Comparison of ENCODE assay signal across 7 mouse cellular contexts in genomic region chr11:95309510-95310006, GRCm38 (mm10). TPM values are rescaled to one million over a fixed set of nuclear protein-coding genes. Genes with fewer than 3 reads are reported as not detected.
DNase-seq lines count a peak whose midpoint lies in the region; ATAC-seq lines count a peak whose summit lies in the region.

No protein-coding gene starts in this region.

- no peaks in the 10 kb centered on the region for H3K9me3 ChIP-seq in intestine, embryonic 16.5 days (ENCODE audit: control insufficient read depth, low read length)
- no peaks in the 10 kb centered on the region for H3K9me3 ChIP-seq in midbrain, embryonic 11.5 days (ENCODE audit: control insufficient read depth, low read length)

- WGBS in intestine, embryonic 16.5 days, result 0% methylated on average over 37 of the region's 37 CpGs
- WGBS in midbrain, embryonic 11.5 days, result under 1% methylated on average over 37 of the region's 37 CpGs

- intact Hi-C loops in left cerebral cortex, postnatal 36 days (cut with DNase I), result loop anchor here (1.0 to 5.0 kb wide), 3 partner anchors 27 to 213 kb away; partner anchors contain the start of gene Slc35b1

- DNase-seq in adrenal gland, adult 8-10 months, result peak; percentile 98
- peak; percentile 95 for DNase-seq in embryo, embryonic 9.5 days (ENCODE audit: extremely low spot score)
- peak; percentile 92 to 96 for DNase-seq in gastrocnemius, postnatal 4 days (ENCODE audit: low spot score in 2 of 2)
- DNase-seq in left cerebral cortex, postnatal 36 days (ENCODE audit: low spot score in 2 of 2), result peak; percentile 97 to 98
- peak; percentile 97 for DNase-seq in midbrain, embryonic 11.5 days (ENCODE audit: low spot score, missing footprints)
- peak; percentile 98 for DNase-seq in skeletal muscle tissue, adult 2 months (ENCODE audit: low read depth, low spot score)

- H3K27ac ChIP-seq in intestine, embryonic 16.5 days (ENCODE audit: low read length), result peak overlapping the region; percentile 99
- peak overlapping the region; percentile 88 for H3K27ac ChIP-seq in midbrain, embryonic 11.5 days (ENCODE audit: low read depth, low read length)

- peak overlapping the region; percentile 100 for H3K9ac ChIP-seq in intestine, embryonic 16.5 days (ENCODE audit: low read depth, low read length)
- peak overlapping the region; percentile 95 for H3K9ac ChIP-seq in midbrain, embryonic 11.5 days (ENCODE audit: low read length)

- peak; percentile 95 for ATAC-seq in intestine, embryonic 16.5 days
- ATAC-seq in midbrain, embryonic 11.5 days (ENCODE audit: low FRiP score), result peak; percentile 95

- peak overlapping the region; percentile 77 for H3K4me2 ChIP-seq in intestine, embryonic 16.5 days (ENCODE audit: low read depth, low read length)
- H3K4me2 ChIP-seq in midbrain, embryonic 11.5 days, result peak overlapping the region; percentile 87

- H3K4me1 ChIP-seq in intestine, embryonic 16.5 days (ENCODE audit: control insufficient read depth, insufficient read depth, low read length), result peaks cover 13% of the 10 kb centered on the region
- H3K4me1 ChIP-seq in midbrain, embryonic 11.5 days (ENCODE audit: control insufficient read depth, insufficient read depth, low read length), result peaks cover 13% of the 10 kb centered on the region

- peaks cover 7% of the 10 kb centered on the region; the same call in 1 of the 2 replicates for H3K36me3 ChIP-seq in intestine, embryonic 16.5 days (ENCODE audit: control insufficient read depth, insufficient read depth, low read length)
- H3K36me3 ChIP-seq in midbrain, embryonic 11.5 days (ENCODE audit: control insufficient read depth, insufficient read depth, low read length), result peaks cover 2% of the 10 kb centered on the region

- no peaks in the 10 kb centered on the region for H3K27me3 ChIP-seq in intestine, embryonic 16.5 days (replicated peaks; ENCODE audit: control insufficient read depth, insufficient read depth, low read length)
- H3K27me3 ChIP-seq in midbrain, embryonic 11.5 days (ENCODE audit: control insufficient read depth, insufficient read depth, low read length), result no peaks in the 10 kb centered on the region

- peak overlapping the region; percentile 98 for H3K4me3 ChIP-seq in intestine, embryonic 16.5 days (ENCODE audit: low read length)
- peak overlapping the region; percentile 87 for H3K4me3 ChIP-seq in midbrain, embryonic 11.5 days (ENCODE audit: low read depth, low read length)

RNA-seq across cellular contexts. Expression of gene Kat7, which starts 0.5 kb away (rescaled TPM):
- total RNA-seq in adrenal gland, adult 8-10 months (2022), result 10 to 100 TPM; 50.4 to 86.8 (median 73.7) TPM
- 10 to 100 TPM; 44.2 to 44.4 TPM for total RNA-seq in gastrocnemius, postnatal 4 days (2021)
- 61.1 and 64.5 TPM in 2 replicates for polyA plus RNA-seq in intestine, embryonic 16.5 days (2015; fragmentation: Nextera tagmentation; extraction: Ambion mirVana)
- 10 to 100 TPM; 69.3 to 74.3 TPM for total RNA-seq in left cerebral cortex, postnatal 36 days (2021)
- 75.8 and 80.9 TPM in 2 replicates for polyA plus RNA-seq in midbrain, embryonic 11.5 days (2014; fragmentation: Nextera tagmentation; extraction: Ambion mirVana)

RNA-seq across cellular contexts. Expression of gene Fam117a, which starts 27.3 kb away (rescaled TPM):
- 10 to 100 TPM; 14.7 to 21.4 (median 18.0) TPM for total RNA-seq in adrenal gland, adult 8-10 months (2022)
- 10 to 100 TPM; 21.1 to 24.9 TPM for total RNA-seq in gastrocnemius, postnatal 4 days (2021)
- polyA plus RNA-seq in intestine, embryonic 16.5 days (2015; fragmentation: Nextera tagmentation; extraction: Ambion mirVana), result 8.3 and 8.8 TPM in 2 replicates
- total RNA-seq in left cerebral cortex, postnatal 36 days (2021), result 1 to 10 TPM; 3.1 to 5.9 TPM
- 7.5 and 7.6 TPM in 2 replicates for polyA plus RNA-seq in midbrain, embryonic 11.5 days (2014; fragmentation: Nextera tagmentation; extraction: Ambion mirVana)

RNA-seq across cellular contexts. Expression of gene Tac4, which starts 48.2 kb away (rescaled TPM):
- total RNA-seq in adrenal gland, adult 8-10 months (2022), result not detected
- total RNA-seq in gastrocnemius, postnatal 4 days (2021), result not detected
- polyA plus RNA-seq in intestine, embryonic 16.5 days (2015; fragmentation: Nextera tagmentation; extraction: Ambion mirVana), result not detected in 2 replicates
- total RNA-seq in left cerebral cortex, postnatal 36 days (2021), result not detected
- polyA plus RNA-seq in midbrain, embryonic 11.5 days (2014; fragmentation: Nextera tagmentation; extraction: Ambion mirVana), result not detected in 2 replicates

Comparison
In these comparisons a context has a peak if more than half of its experiments do, and no peak if none do; other contexts are left out.
1. Peak in every context shown above with its lines: DNase-seq, ATAC-seq, H3K4me3 ChIP-seq and H3K27ac ChIP-seq.